Mouse (Mus musculus) urinary bladder, postnatal 4 days (tissue): Measurements from ENCODE around the gene Fbxo40.
A peak's percentile ranks its signal among the peaks of the same experiment; 100 is the strongest.

Experiments used
- DNase-seq, 2 experiments: peaks; one replicate each; pipeline ENCODE4 v3.0.0; 2021 to 2022; ENCODE audit warnings: low spot score in 2 of 2

Fbxo40 gene

DNA sequence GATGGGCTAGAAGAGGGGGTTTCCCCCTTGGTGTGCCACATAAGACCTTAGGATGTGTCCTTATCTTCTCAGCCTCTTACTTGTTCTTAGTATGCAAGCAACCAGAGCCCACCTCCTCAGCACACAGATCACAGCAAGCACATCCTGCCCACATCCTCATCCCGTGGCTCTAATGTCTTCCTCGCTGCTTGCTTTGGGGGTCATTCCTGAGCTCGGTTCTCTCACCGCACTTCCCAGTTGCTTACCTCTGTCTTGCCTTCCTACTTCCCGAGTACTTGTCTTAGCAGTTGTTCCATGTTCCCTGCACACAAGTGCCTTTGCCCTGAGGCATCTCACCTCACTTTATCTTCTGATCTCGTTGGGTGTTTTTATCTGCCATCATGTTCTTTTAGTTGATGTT, 68.3 kb downstream of the Fbxo40 start:
- DNase-seq = peak in 1 of 2 experiments; percentile 47

- peak in 1 of 2 experiments; percentile 35 for DNase-seq
Measured at GRCm38 (mm10) chr16:36921067-36921613, 69.1 kb downstream of the Fbxo40 start.

DNA sequence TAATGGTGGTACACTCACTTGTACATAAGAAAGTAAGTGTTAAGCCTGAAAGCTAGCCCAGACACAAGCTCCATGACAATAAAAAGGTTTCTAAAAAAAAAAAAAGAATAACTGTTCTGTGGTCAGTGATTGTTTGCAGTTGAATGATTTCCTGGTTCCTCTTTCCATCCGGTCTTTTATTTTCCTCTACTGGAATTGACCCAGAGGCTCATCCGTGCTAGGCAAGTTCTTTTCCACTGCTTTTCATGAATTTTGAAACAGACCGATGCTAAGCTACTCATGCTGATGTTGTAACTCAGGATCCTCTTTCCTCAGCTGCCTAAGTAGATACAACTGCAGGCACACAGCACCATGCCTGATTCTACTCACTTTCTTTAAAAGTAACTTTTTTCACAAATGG, 69.9 kb downstream of the Fbxo40 start:
- no peak for DNase-seq

DNA sequence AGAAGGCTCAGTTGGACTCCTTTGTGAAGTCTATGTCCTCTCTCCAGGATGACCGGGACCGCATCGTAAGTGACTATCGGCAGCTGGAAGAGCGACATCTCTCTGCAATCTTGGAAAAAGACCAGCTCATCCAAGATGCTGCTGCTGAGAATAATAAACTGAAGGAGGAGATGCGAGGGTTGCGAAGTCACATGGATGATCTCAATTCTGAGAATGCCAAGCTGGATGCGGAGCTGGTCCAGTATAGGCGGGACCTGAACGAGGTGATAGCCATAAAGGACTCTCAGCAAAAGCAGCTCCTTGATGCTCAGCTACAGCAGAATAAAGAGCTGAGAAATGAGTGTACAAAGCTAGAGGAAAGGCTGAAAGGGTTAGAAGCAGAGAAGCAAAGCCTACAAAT, 71.8 kb downstream of the Fbxo40 start:
- peak in 1 of 2 experiments; percentile 19 for DNase-seq

DNA sequence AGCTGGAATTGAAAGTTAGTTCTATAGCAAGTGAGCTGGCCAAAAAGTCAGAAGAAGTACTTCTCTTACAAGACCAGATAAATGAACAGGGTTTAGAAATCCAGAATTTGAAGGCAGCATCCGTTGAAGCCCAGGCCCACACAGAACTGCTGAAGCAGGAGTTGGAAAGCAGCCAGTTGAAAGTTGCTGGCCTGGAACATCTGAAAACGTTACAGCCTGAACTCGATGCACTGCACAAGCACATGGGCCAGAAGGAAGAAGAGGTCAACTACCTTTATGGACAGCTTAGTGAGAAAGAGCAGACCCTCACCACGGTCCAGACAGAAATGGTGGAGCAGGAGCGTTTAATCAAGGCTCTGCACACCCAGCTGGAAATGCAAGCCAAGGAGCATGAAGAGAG, 76.1 kb downstream of the Fbxo40 start:
- no peak for DNase-seq
